Mouse (Mus musculus): ENCODE results near the gene Prox1.

Gene Prox1

GRCm38 (mm10) chr1:190169911-190170818 lies at the start of gene Prox1:
TSS of gene Prox1 (minus strand) at chr1:190170714.
- DNase-seq (ENCODE audit: low read depth): no peak

DNA sequence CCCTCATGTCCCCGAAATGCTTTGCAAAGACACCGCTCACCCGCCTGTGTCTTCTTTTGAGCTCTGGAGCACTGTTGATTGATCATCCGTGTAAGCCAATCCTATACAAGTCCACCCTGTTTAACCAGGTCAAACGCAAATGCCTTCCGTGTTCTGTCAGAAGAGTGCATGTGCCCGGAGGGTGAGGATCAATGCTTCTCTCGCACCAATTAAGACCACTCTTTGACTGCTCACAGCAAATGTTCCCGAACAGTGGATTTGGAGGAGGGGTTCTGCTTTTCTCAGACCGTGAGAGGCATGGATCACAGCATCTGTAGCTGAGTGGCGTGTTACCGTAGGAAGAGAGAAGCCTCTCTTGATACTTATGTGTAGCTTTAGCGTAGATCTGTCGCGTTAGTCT lies 46.1 kb upstream of the Prox1 start:
- DNase-seq (ENCODE audit: low read depth): no peak

- no peak for DNase-seq (ENCODE audit: low read depth)
These were observed 44.1 kb upstream of the Prox1 start for GRCm38 (mm10) chr1:190214626-190215025.

DNA sequence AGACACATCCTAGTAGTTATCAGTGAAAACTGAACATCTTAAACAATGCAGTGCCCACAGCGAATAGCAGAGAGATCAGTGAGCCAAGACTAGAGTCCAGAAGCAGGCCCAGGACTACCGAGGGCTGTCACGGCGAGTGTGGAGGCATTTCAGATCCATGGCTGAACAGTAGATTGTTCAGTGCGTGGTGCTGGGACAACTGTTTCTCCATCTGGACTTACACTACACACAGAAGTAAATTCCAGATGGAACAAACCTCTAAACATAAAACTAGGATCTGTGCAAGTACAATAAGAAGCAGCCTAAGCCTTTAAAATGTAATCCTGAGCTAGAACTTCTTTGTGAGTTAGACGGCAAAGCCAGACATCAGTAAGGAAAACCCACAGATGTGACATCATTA lies 42.7 kb upstream of the Prox1 start:
- no peak for DNase-seq (ENCODE audit: low read depth)

- no peak for DNase-seq (ENCODE audit: low read depth)
These were observed 36.7 kb upstream of the Prox1 start for GRCm38 (mm10) chr1:190207246-190207645.

- DNase-seq (ENCODE audit: low read depth): no peak
These were observed 35.2 kb upstream of the Prox1 start for GRCm38 (mm10) chr1:190205691-190206090.

DNA sequence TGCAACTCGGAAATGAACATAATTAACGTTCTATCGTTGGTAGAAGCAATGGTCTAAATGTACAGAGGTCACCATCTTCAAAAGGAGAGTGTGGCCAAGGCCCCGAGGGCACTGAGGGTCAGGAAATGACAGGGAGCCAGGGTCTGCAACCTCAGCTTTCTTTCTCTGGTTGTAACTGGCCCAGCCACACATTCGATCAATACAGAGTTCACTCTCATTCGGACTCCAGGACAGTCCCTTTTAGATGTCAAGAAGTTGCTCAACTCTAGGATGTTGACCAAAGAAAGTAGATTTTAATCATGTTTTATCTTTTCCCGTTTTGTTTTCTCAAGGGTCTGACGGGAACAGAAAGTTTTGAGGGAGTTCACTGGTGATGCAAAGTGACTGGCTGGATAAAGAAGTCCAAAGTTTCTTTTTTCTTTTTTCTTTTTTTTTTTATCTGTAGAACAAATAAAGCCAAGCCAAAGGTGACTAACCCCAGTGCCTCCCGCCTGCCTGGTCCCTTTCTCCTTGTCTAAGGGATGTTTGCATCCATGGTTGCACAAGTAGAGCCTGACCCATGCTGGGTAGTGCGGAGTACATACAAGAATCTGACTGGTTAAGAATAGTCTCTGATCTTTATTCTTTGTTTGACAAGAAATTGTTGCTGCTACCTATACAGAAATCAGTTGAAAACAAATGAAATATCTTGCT lies 34.0 kb upstream of the Prox1 start:
- no peak for DNase-seq (ENCODE audit: low read depth)

DNA sequence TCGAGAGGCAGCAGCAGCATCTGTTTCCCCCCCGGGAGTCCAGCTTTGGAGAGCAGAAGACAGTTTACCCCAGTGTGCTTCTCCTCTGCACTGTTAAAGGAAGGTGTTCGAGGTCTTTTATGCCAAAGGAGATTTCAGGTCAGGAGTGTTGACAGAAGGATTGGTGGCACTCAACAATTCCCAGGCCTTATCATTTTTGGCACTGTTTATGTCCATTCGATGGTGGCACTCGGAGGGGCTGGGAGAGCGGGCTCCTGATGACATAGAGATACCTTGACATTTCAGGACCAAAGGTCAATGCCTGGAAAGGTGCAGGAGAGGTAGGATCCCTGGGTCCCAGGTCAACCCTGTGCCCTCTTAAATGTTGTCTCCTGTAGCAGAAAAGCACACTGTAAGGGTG lies 31.2 kb upstream of the Prox1 start:
- DNase-seq (ENCODE audit: low read depth): no peak

DNA sequence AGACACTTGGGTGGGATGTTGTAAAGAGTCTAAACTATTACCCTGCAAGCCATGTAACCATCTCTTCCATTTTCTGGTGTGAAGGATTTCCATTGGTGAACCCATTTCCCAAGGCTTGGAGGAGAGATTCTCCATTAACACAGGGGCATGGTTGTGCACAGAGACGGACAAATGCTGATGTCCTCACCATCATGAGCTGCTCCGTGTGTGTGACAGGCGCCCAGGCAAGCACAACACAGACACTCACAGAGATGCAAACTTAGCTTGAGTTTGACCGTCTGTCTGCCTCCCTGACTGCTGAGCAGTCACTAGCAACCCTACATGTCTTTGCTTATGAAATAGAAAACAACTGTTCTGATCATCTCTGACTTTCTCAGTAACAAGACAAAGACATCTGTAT lies 30.5 kb upstream of the Prox1 start:
- no peak for DNase-seq (ENCODE audit: low read depth)

- DNase-seq (ENCODE audit: low read depth): no peak
These were observed 27.7 kb upstream of the Prox1 start for GRCm38 (mm10) chr1:190198247-190198646.

DNA sequence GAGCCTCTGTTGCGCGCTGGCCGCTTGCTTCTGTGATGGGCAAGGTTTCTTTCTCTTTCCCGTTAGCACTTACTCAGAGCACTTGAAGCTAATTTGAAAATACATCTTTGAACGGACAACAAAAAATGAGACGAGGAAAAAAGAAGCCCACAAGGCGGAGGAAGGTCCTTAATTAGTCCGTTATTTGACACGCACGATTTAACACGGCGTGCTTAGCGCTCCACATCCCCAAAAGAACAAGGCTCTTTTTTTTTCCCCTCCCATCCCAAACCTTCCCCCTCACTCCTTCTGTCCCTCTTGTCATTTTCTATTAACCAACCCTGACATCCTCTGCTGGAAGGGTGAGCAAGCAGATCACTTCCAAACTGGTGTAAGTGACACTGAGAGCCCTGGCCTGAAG lies 21.5 kb upstream of the Prox1 start:
- DNase-seq (ENCODE audit: low read depth): no peak

GRCm38 (mm10) chr1:190190231-190190965 lies 19.9 kb upstream of the Prox1 start:
- no peak for DNase-seq (ENCODE audit: low read depth)

- DNase-seq (ENCODE audit: low read depth): no peak
These were observed 18.6 kb upstream of the Prox1 start for GRCm38 (mm10) chr1:190189125-190189524.

DNA sequence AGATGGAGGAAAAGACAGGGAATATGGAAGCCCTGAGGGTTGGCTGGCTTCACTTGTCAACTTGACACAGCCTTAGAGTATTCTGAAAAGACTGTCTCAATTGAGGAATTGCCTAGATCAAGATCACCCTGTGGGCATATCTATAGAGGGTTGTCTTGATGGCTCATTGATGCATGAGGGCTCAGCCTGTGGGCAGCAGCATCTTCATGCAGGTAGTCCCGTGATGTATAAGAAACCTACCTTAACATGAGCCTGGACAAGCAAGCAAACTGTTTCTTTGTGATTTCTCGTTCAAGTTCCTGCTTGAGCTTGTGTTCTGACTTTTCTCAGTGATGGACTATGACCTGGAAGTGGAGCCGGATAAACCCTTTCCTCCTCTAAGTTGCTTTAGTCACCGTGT lies 15.8 kb upstream of the Prox1 start:
- no peak for DNase-seq (ENCODE audit: low read depth)

DNA sequence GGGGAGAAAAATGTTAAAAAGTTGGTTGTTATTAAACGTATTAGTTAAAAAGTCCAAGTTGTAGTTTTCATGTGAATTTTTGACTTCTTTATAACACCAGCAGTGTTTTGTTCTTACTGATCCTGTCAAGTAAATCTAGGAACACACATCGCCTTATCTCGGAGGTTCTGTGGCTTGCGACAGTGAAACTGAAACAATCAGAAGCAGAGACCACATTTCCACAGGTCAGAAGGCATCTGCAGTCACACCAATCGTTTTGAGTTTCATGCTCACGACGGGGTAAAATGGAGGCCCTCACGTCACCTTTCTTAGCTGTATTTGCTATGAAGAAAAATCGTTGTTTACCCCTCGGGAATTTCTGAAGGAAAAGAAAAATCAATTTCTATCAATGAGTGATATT lies 14.8 kb upstream of the Prox1 start:
- DNase-seq (ENCODE audit: low read depth): no peak

DNA sequence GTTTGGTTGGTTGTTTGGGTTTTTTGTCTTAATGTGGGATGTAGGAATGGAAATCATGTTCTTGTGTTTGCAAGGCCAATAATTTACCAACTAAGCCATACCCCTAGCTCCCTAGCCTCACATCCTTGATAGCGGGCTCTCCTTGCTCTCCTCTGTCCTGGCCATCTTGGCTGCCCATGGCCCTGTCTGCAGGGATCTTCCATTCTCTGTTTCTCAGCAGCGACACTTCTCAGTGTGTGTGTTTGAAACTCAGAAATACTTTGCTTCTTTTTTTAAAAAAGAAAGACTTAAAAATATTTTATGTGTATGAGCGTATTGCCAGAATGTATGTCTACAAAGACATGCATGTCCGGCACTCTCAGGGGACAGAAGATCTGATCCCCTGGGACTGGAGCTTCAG lies 13.1 kb upstream of the Prox1 start:
- no peak for DNase-seq (ENCODE audit: low read depth)

DNA sequence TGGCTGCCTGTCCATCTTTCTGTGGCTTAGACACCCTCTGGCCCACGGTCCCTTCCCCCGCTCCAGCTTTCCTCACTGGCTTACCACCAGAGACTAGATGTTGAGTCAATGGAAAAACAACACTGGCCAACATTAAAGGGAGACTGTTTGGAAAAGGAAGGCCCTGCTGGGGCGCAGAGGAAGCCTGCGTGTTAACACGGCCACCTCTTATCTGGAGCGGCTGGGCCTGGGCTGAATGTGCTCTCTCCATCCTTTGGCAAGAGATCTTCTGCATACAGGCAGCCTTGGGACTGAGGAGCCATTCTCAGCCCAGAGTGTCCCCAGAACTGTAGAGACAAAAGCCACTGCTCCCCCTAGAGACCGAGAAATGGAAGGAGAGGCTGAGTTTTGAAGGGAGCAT lies 11.3 kb upstream of the Prox1 start:
- DNase-seq (ENCODE audit: low read depth): no peak

DNA sequence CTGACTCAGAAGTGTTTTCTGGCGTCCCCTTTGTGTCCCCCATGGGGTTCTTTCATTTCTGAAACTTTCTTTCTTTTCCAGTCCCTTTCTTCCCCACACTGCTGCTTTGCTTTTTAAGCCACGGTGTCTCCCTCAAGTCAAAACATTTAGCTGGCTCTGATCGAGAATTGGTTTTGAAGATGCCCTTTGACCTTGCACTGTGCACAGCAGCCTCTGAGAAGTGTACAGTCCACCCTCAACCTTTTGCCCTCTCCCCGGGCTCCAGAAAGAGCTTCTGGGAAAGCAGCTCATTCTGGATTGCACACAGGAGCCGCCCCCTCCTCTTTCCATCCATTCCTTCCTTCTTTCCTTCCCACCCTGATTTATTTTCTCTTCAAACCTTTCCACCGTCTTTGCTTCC lies 10.3 kb upstream of the Prox1 start:
- no peak for DNase-seq (ENCODE audit: low read depth)

DNA sequence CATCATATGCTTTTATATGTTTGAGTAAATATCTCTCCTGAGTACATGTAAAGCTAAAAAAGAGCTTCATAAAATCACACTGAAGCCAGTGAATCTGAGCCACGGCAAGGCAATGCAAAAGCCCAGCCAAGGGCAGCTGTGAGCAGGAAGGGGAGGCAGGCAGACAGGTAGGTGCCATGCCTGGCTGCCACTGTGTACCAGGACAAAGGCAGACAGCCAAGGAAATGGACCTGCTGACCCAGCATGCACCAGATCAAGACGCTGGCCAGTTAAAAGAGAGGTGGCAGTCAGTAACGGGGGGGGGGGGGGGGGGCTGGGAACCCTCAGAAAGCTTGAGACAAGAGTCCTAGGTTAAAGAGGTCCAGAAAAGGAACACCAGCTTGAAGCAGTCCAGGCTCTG lies 6.4 kb upstream of the Prox1 start:
- DNase-seq (ENCODE audit: low read depth): no peak

- no peak for DNase-seq (ENCODE audit: low read depth)
These were observed 4.5 kb upstream of the Prox1 start for GRCm38 (mm10) chr1:190174671-190175661.

- DNase-seq (ENCODE audit: low read depth): no peak
These were observed 3.7 kb upstream of the Prox1 start for GRCm38 (mm10) chr1:190174231-190174630.

DNA sequence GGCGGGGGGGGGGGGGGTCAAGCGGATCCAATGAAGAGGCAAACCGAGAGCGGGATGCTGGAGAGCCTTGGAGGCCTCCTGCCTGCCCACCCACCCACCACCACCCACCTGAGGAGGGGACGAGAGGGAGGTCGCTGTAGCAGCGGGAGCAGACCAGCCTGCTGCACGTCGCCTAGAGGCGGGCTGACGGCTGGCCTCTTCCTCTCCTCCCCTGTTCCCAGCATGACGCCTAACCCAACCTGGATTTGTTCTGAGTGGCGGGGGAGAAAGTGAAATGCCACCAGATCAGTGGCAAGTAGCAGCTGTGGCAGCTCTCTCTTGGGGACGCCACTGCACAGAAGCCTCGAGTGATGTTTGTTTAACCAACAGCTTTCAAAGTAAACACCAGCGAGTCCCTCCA lies 3.1 kb upstream of the Prox1 start:
- DNase-seq (ENCODE audit: low read depth): no peak

All from c-Kit-positive CD71-positive TER-119-negative erythroid progenitor cells, embryonic 14.5 days (primary cell).